Mouse (Mus musculus) cortical plate, adult 2 months (tissue): ENCODE measurements around the gene Haus7.

ENCODE experiments used
- CTCF ChIP-seq: fragments of 200-500 bp; IDR thresholded peaks from 2 replicates; pipeline ENCODE4 v1.5.1; 2011; ENCODE audit warnings: mild to moderate bottlenecking, control low read depth, low read length; ENCODE audit not compliant: insufficient read depth; ENCODE audit errors: extremely low read depth
- POLR2A ChIP-seq: fragments of 200-500 bp; IDR thresholded peaks from 2 replicates; pipeline ENCODE4 v1.6.1; 2011; ENCODE audit warnings: mild to moderate bottlenecking, low read length, control low read depth; ENCODE audit not compliant: insufficient read depth; ENCODE audit errors: extremely low read depth

DNA sequence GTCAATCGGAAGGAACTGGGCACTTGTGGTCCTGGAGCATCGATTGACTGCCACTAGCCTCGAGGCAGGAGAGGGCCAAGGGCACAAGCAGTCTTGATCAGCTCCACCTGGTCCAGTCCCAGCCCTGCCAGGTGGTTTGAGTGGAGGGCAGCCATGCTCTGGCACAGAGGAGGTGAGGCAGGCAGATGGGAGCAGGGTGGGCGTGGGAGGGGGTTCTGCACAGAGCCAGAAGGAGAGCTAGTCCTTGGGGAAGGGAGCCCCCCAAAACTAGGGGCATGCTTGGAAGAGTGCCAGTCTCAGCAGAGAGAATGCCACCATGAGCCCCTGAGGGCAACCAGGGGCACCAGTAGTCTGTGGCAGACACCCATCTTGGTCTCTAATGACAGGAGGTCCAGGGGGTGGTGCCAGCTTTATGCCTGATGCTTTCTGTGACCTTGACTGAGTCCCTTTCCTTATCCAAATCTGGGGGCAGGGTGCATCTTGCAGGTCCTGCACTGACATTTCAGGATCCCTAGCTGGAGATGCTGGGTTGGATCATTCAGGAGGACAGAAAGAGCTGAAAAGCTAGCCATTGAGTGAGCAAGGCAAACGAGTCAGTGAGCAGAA, 46.4 kb upstream of the Haus7 start:
- TF ChIP-seq CTCF (no peak), POLR2A (no peak)
